In genomic region chr13:102537424-102538242, GRCm38 (mm10) we compare ENCODE assay signal across 9 mouse cellular contexts.
A peak's percentile ranks its signal among the peaks of the same experiment; 100 is the strongest.
DNase-seq lines count a peak whose midpoint lies in the region; ATAC-seq and TF ChIP-seq lines count a peak whose summit lies in the region.
"Had no signal": no experiment of that assay in that cellular context is flagged by ENCODE, and none has a peak within 500 bp of the region (broad histone marks: within the 10 kb centered on the region; RNA-seq: fewer than 3 reads in every experiment).

No protein-coding gene starts in this region.

- H3K4me1 ChIP-seq in embryonic facial prominence, embryonic 13.5 days: peaks cover 32% of the 10 kb centered on the region
- no peaks in the 10 kb centered on the region; the same call in 1 of the 2 replicates for H3K4me1 ChIP-seq in hindbrain, postnatal 0 days (ENCODE audit: insufficient read depth, low read length)
- no peaks in the 10 kb centered on the region for H3K4me1 ChIP-seq in liver, embryonic 15.5 days (replicated peaks)
- peaks cover 9% of the 10 kb centered on the region for H3K4me1 ChIP-seq in stomach, embryonic 16.5 days (ENCODE audit: control insufficient read depth, insufficient read depth, low read length)

- H3K27ac ChIP-seq in embryonic facial prominence, embryonic 13.5 days: 0 out of 2 replicates have a peak overlapping the region, but pooled peaks have one; percentile 60
- H3K27ac ChIP-seq in hindbrain, postnatal 0 days: peak overlapping the region; percentile 15; the same call in 1 of the 2 replicates
- no peak overlapping the region for H3K27ac ChIP-seq in liver, embryonic 15.5 days (replicated peaks)
- H3K27ac ChIP-seq in stomach, embryonic 16.5 days (ENCODE audit: low read length): peak overlapping the region; percentile 78
- H3K27ac ChIP-seq: liver, embryonic 14.5 days had no signal

- H3K36me3 ChIP-seq in embryonic facial prominence, embryonic 13.5 days: no peaks in the 10 kb centered on the region
- no peaks in the 10 kb centered on the region for H3K36me3 ChIP-seq in hindbrain, postnatal 0 days (ENCODE audit: insufficient read depth, low read length)
- H3K36me3 ChIP-seq in liver, embryonic 15.5 days (replicated peaks): no peaks in the 10 kb centered on the region
- no peaks in the 10 kb centered on the region for H3K36me3 ChIP-seq in stomach, embryonic 16.5 days (ENCODE audit: control insufficient read depth, insufficient read depth, low read length)

- 0 out of 2 replicates have a peak overlapping the region, but pooled peaks have one; percentile 11 for H3K9ac ChIP-seq in embryonic facial prominence, embryonic 13.5 days
- H3K9ac ChIP-seq in hindbrain, postnatal 0 days (replicated peaks; ENCODE audit: low read length): no peak overlapping the region
- H3K9ac ChIP-seq in liver, embryonic 15.5 days: no peak overlapping the region
- H3K9ac ChIP-seq in stomach, embryonic 16.5 days (ENCODE audit: low read length): peak overlapping the region; percentile 52
- H3K9ac ChIP-seq: liver, embryonic 14.5 days had no signal

- no peak for TF ChIP-seq CTCF in hindbrain, postnatal 0 days (IDR thresholded peaks at IDR 0.05; ENCODE audit: low read depth)

- no peaks in the 10 kb centered on the region for H3K9me3 ChIP-seq in embryonic facial prominence, embryonic 13.5 days
- H3K9me3 ChIP-seq in hindbrain, postnatal 0 days (ENCODE audit: low read length): no peaks in the 10 kb centered on the region
- H3K9me3 ChIP-seq in liver, embryonic 15.5 days (replicated peaks): no peaks in the 10 kb centered on the region
- H3K9me3 ChIP-seq in stomach, embryonic 16.5 days (replicated peaks; ENCODE audit: control insufficient read depth, low read length): no peaks in the 10 kb centered on the region

- H3K4me2 ChIP-seq in embryonic facial prominence, embryonic 13.5 days: peak overlapping the region; percentile 55
- H3K4me2 ChIP-seq in hindbrain, postnatal 0 days (ENCODE audit: low read depth, low read length): peak overlapping the region; percentile 40
- H3K4me2 ChIP-seq in liver, embryonic 15.5 days: 0 out of 2 replicates have a peak overlapping the region, but pooled peaks have one; percentile 7
- H3K4me2 ChIP-seq in stomach, embryonic 16.5 days (ENCODE audit: low read depth, low read length): peak overlapping the region; percentile 55

- 16% methylated on average over 19 of the region's 19 CpGs for WGBS in embryonic facial prominence, embryonic 13.5 days
- 35% methylated on average over 19 of the region's 19 CpGs for WGBS in hindbrain, postnatal 0 days
- WGBS in liver, embryonic 15.5 days (ENCODE audit: insufficient replicate concordance): 8% methylated on average over 19 of the region's 19 CpGs
- WGBS in stomach, embryonic 16.5 days: 16% methylated on average over 19 of the region's 19 CpGs

- peak overlapping the region; percentile 27 for H3K4me3 ChIP-seq in embryonic facial prominence, embryonic 13.5 days
- H3K4me3 ChIP-seq in hindbrain, postnatal 0 days (ENCODE audit: low read length): no peak overlapping the region
- no peak overlapping the region for H3K4me3 ChIP-seq in liver, embryonic 15.5 days (replicated peaks)
- peak overlapping the region; percentile 2 for H3K4me3 ChIP-seq in stomach, embryonic 16.5 days (replicated peaks; ENCODE audit: low read length)

- peak; percentile 64; the same call in 1 of the 2 replicates for ATAC-seq in embryonic facial prominence, embryonic 13.5 days (ENCODE audit: insufficient number of reproducible peaks, insufficient read depth, low FRiP score, low TSS enrichment, low read depth)
- ATAC-seq in hindbrain, postnatal 0 days: 0 out of 2 replicates have a peak, but pooled peaks have one; percentile 55
- no peak for ATAC-seq in liver, embryonic 15.5 days (ENCODE audit: insufficient read depth)
- peak; percentile 75; the same call in 1 of the 2 replicates for ATAC-seq in stomach, embryonic 16.5 days (ENCODE audit: insufficient read depth, low FRiP score)

- peak; percentile 33 to 43 for DNase-seq in right cerebral cortex, postnatal 10 days (ENCODE audit: low spot score in 2 of 2)
- DNase-seq in right cerebral cortex, postnatal 25 days: no peak
- peak; percentile 39 for DNase-seq in hindbrain, postnatal 0 days (ENCODE audit: low spot score)
- DNase-seq in urinary bladder, postnatal 25 days (ENCODE audit: low spot score): no peak
- no peak for DNase-seq in urinary bladder, postnatal 36 days (ENCODE audit: low spot score in 2 of 2)

- no peaks in the 10 kb centered on the region for H3K27me3 ChIP-seq in embryonic facial prominence, embryonic 13.5 days
- no peaks in the 10 kb centered on the region for H3K27me3 ChIP-seq in hindbrain, postnatal 0 days (ENCODE audit: insufficient read depth, low read length)
- peaks cover 11% of the 10 kb centered on the region for H3K27me3 ChIP-seq in liver, embryonic 15.5 days
- H3K27me3 ChIP-seq in stomach, embryonic 16.5 days (ENCODE audit: control insufficient read depth, insufficient read depth, low read length): no peaks in the 10 kb centered on the region

Comparison
In these comparisons a context has a peak if more than half of its experiments do, and no peak if none do; other contexts are left out.
1. DNase-seq: peak in right cerebral cortex, postnatal 10 days (2 of 2) and hindbrain, postnatal 0 days (single experiment); none in right cerebral cortex, postnatal 25 days (single experiment), urinary bladder, postnatal 25 days (single experiment) and urinary bladder, postnatal 36 days (0 of 2).
2. H3K4me3 ChIP-seq: peak in embryonic facial prominence, embryonic 13.5 days (single experiment) and stomach, embryonic 16.5 days (single experiment); none in hindbrain, postnatal 0 days (single experiment) and liver, embryonic 15.5 days (single experiment).
3. H3K9ac ChIP-seq: peak in embryonic facial prominence, embryonic 13.5 days (single experiment) and stomach, embryonic 16.5 days (single experiment); none in hindbrain, postnatal 0 days (single experiment) and liver, embryonic 15.5 days (single experiment).
4. Peak in every context shown above with its lines, with median percentiles within 50 percentile points of each other: H3K4me2 ChIP-seq.